Mouse (Mus musculus): ENCODE measurements at regions not wholly inside any gene's neighbourhood (a gene's known extent, or its start where the extent isn't known, plus 50 kb on each side); places are given as distances from the start of the nearest gene placed in this dataset.
A peak's percentile ranks its signal among the peaks of the same experiment; 100 is the strongest.

GRCm38 (mm10) chr1:189550851-189551250, 137.0 kb downstream of the Cenpf start:
- TF ChIP-seq POLR2A (IDR thresholded peaks at IDR 0.05; ENCODE audit: control insufficient read depth, low read depth, low read length) (no peak), CTCF (IDR thresholded peaks at IDR 0.05; ENCODE audit: control insufficient read depth, insufficient read depth, insufficient replicate concordance, low read depth, low read length) (0 out of 2 replicates have a peak, but pooled peaks have one; percentile 41)

All from testis, adult 2 months (tissue).